Mouse (Mus musculus) layer of hippocampus, postnatal 10 days (tissue): ENCODE measurements at regions not wholly inside any gene's neighbourhood (a gene's known extent, or its start where the extent isn't known, plus 50 kb on each side); places are given as distances from the start of the nearest gene placed in this dataset.

Source experiments
- DNase-seq, 2 experiments: peaks; one replicate each; pipeline ENCODE4 v3.0.0; 2021; ENCODE audit warnings: low spot score in 2 of 2

GRCm38 (mm10) chr2:178990959-178991358 is 451.3 kb upstream of the Cdh4 start:
- DNase-seq: no peak

- DNase-seq: no peak
These were observed 449.7 kb upstream of the Cdh4 start for GRCm38 (mm10) chr2:178992334-178993116.

- no peak for DNase-seq
These were observed 444.3 kb upstream of the Cdh4 start for GRCm38 (mm10) chr2:178997921-178998320.

DNA sequence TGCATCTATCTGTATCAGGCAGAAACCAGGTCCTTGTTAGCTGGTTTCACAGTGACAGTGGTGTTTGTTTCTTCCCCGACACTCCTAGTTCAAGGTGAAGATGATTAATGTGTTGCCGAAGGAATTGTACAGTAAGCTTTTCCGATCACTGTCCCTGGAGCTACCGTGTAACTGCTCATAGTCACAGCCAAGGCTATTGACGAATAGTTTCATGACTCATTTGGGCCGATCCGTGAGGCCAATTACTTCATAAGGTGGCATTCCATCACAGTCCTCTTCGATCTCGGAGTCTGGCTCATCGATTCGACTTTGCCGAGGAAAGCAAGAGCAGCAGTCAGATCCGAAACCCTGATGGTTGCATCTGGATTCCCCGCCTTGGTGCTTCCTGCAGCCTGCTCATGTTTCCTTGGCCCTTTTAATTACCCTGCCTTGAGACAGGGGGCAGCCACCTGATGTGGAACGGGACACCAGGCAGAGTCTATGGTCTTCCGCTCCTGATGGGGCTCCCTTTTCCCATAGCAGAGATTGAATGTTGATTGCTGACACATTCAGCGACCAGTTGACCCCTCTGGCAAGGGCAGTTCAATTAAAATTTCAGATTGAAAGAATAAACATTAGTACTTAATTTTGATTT is 441.7 kb upstream of the Cdh4 start:
- no peak for DNase-seq

DNA sequence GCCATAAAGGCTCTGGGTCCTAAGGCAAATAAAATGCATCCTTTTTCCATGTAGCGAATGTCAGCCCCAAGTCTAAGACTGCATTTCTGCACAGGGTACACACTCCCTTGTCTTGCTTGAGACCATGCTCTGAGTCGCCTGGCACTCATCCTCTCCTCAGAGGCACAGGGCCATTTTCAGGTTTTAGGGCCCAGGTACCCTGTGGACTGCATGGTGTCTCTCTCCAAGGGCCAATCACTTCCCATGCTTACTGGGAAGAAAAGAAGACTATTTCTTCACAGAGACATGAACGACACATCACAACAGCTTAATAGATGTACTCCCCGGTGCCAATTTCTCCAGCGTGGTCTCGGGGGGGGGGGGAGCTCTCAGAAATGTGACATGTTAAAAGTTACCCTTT is 434.5 kb upstream of the Cdh4 start:
- DNase-seq: no peak

DNA sequence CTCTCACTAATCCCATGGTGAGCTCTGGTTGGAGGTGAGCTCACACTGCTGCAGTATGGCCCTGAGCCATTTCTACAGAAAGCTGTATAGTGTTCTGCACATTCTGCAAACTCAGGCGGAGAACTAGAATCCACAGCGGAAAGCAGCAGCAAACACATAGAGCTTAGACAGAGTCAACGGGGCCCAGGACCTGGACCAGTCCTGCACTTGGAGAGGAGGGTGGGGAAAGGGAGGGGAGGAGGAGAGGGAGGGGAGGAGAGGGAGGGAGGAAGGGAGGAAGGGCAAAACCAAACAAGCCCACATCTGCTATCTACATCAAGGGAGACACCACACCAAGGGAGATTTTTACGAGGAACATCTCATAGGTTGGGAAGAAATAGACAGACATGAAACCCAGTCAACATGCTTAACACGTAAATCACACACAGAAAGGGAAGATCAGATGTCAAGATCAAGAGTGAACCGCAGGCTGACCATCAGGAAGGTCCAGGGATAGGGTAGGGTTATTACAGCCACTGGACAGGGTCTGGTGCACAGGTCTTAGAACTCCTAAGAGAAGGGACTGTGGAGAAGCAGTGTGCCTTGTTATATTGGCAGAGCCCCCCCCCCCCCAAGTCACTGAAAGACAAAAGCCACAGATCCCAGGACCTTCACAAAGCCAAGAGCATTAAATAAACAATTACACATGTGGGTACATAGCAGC is 428.2 kb upstream of the Cdh4 start:
- DNase-seq: no peak

DNA sequence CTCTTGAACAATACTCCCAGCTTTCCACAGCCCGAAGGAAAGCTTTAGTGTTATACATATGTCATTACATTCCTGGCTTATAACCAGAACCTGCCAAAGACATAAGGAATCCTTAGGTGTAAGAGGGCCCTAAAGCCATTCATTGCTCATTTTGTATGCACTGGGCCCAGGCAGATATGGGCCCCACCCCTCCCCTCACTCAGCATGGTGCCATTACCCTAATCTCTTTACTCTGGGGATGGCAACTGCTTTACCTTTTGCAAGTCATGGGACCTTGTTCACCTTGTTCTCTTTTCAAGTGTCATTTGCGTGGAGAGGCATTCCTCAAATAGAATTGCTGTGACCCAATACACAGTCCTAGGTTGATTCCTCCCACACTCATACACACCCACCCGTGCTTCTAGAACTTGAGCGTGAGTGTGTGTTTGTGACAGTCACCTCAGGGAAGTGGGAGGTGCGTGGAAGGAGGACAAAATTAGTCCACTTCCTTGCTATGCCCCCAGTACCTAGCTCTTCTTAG is 419.5 kb upstream of the Cdh4 start:
- no peak for DNase-seq

- no peak for DNase-seq
These were observed 418.0 kb upstream of the Cdh4 start for GRCm38 (mm10) chr2:179024225-179024624.

GRCm38 (mm10) chr2:179033171-179033570 is 409.1 kb upstream of the Cdh4 start:
- no peak for DNase-seq

DNA sequence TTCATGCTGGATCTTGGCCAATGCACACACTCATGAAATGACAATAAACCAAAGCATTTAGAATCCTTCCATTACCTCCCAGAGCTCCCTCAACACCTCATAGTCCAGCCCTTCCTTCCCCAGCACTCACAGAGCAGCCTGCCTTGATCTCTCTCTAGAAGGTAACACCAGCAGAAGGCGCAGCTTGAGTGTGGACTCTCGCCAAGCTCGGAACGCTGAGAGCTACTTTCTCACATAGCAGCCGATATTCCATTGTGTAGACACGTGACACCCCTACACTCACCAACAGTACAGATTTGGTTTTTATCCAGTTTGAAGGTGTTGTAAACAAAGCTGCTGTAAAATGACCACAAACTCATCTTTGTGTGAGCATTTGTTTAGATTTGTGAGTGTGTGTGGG is 406.8 kb upstream of the Cdh4 start:
- peak in 1 of 2 experiments; percentile 20 for DNase-seq

DNA sequence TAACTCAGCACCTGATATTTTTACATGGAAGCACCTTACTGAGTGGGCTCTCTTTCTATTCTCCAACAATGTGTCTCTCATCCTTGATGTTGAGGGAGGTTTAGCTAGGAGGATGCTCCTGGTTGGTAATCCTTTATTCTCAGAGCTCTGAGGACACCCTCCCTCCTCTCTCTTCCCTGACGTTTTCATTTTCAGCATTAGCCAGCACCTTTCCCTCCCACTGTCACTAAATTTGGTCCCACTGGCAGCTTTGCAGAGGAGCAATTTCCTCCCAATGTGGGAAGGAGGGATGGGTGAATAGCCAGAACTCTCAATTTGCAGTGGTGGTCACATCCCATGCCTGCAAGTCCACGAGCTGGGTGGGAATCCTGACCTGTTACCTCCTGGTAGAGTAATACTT is 402.5 kb upstream of the Cdh4 start:
- no peak for DNase-seq

DNA sequence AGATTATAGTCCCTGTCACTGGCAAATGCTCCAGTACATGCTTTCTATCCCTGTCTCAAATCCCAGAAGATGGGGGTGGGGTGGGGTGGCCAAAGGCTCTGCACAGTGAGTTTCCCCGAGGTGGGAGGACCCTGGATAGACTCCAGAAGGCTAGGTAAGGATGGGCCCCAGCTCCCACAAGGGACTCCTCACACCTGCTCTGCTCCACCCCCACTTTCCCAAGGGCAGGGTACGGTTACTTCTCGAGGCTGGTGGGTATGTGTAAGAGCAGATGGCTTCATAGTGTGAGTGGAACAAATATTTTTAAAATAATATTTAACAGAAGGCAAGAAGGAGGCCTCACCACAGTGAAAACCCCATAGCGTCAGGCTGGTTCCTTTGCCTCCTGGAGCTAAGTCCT is 398.6 kb upstream of the Cdh4 start:
- peak in 1 of 2 experiments; percentile 22 for DNase-seq

GRCm38 (mm10) chr2:179045361-179045760 is 396.9 kb upstream of the Cdh4 start:
- DNase-seq: peak in 1 of 2 experiments; percentile 21

DNA sequence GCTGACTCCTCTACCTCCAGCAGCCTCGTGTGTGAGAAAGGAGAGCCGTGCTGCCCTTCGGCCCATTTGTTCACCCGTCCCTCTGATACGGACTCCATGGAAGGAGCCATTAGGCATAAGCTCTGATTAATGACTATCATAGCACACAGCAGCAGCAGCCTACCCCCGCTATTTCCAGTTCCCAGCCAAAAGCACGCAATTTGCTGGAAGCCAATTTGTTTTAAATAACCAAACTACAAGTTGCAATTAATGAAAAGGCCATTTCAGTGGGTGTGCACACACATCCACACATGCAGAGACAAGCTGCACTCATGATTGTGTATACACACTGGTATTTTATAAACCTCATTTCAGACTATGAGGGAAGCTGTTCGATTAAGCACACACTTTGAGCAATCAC is 387.8 kb upstream of the Cdh4 start:
- DNase-seq: peak in 1 of 2 experiments; percentile 22

DNA sequence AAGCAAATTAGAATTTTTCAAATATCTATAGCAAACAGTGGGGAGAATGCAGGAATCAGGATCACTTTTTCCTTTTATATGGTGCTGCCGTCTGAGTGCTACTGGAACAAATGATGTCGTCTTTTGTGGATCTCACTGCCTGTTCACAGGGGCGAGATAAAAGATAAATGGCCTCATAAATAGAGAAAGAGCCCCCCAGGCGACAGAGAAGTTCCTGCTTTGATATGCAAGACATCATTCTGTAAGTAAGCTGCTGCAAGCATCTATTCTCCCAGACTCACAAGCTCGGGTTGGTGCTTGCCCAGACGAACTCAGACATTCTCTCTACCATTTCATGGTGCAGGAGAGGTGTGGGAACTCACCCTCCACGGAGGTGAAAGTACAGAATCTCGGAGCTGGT is 377.6 kb upstream of the Cdh4 start:
- DNase-seq: no peak

GRCm38 (mm10) chr2:179069520-179069919 is 372.7 kb upstream of the Cdh4 start:
- no peak for DNase-seq

GRCm38 (mm10) chr2:179070346-179070745 is 371.9 kb upstream of the Cdh4 start:
- DNase-seq: peak; percentile 46 to 51

DNA sequence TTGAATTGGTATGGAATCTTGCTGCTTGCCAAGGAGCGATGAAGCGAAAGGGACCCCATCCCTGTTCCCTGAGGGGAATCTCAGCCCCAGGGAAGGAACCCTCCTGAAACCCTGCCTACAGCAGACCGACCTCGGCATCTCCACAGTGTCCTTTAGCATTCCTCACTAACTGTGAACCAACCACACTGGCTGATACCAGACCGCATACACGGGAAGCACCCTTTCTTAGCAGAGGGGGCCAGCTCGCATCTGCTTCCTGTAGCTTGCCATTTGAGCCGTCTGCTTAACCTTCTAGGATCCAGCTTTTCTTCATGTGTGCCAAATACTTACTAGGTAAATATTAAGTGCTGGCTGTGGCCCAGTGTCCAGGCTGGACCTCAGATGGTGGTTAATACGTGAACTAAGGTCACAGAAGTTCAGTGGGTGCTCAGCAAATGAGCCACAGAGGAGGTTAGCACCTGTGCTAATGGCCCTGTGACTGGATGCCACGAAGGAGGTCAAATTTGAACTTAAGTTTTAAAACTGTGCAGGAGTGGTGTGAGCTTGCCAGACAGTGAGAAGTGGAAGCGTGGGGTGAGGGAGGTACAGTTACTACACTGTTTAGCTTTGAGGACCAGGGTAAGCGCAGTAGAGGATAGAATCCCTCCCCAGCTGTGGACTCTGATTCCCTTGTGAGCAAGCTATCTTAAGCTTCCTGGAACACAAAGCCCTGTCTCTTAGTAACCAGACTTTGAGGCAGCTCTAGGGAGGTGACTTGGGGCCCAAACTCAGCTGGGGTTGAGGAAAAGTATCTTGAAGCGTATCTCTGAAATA is 361.6 kb upstream of the Cdh4 start:
- no peak for DNase-seq

DNA sequence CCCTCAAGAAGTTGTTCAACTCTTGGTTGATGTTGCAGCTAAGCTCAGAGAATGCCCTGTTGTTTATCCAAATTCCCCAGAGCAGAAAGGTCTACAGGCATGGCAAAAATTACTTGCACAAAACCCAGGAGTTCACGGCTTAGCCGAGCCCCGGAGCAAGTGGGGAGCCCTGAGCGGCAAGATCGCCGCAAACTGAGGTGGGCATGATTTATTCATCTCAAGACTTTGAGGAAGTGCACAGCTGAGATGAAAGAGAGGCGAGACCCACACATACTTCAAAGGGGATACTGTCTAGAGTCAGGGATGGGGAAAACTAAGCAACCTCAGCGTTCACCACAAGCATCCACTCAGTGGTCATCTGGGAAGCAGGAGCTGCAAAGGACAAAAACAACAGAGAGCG is 355.3 kb upstream of the Cdh4 start:
- no peak for DNase-seq

DNA sequence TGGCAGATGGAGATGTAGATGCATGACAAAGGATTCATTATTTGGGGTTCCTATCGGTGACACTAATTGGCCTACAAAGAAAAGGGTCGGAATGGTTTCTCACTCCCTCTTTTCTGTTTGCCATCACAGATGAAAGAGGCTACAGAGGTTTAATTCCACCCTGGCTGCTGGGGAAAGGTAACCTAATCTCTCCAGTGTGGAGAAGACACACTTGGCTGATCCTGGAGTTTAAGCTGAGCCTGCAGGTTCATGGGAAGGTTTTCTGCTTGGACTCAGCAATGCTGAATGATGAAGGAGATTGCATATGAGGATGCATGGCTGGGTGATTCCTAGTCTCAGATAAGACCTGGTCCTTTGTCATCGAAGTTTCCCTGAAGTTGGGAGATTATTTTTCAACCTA is 350.8 kb upstream of the Cdh4 start:
- DNase-seq: no peak

- DNase-seq: peak; percentile 16 to 26
These were observed 348.2 kb upstream of the Cdh4 start for GRCm38 (mm10) chr2:179093996-179094395.
